ENCODE assay signal across 14 mouse cellular contexts in genomic region chr9:68486646-68487045, GRCm38 (mm10).
DNase-seq lines count a peak whose midpoint lies in the region.
"Had no signal": no experiment of that assay in that cellular context is flagged by ENCODE, and none has a peak within 500 bp of the region (broad histone marks: within the 10 kb centered on the region; RNA-seq: fewer than 3 reads in every experiment).

No protein-coding gene starts in this region.

- WGBS in heart, embryonic 10.5 days, result 81% methylated on average over 5 of the region's 5 CpGs

- intact Hi-C loops in gastrocnemius, postnatal 14 days (cut with DNase I; ENCODE audit: low total_unique reads), result no loop called here

- H3K4me3 ChIP-seq in heart, embryonic 10.5 days, result no peak overlapping the region
- H3K4me3 ChIP-seq: embryonic facial prominence, embryonic 12.5 days; liver, embryonic 12.5 days had no signal

- H3K27ac ChIP-seq in heart, embryonic 10.5 days, result no peak overlapping the region
- H3K27ac ChIP-seq: embryonic facial prominence, embryonic 12.5 days; liver, embryonic 12.5 days had no signal

- no peaks in the 10 kb centered on the region for H3K36me3 ChIP-seq in heart, embryonic 10.5 days
- H3K36me3 ChIP-seq: embryonic facial prominence, embryonic 12.5 days; G1E; liver, embryonic 12.5 days had no signal

- H3K4me1 ChIP-seq in heart, embryonic 10.5 days, result no peaks in the 10 kb centered on the region
- H3K4me1 ChIP-seq: embryonic facial prominence, embryonic 12.5 days; liver, embryonic 12.5 days had no signal

- peak; percentile 9 to 17 for DNase-seq in heart, adult 18-20 months
- no peak for DNase-seq in heart, embryonic 10.5 days (ENCODE audit: low spot score)
- peak; percentile 38 to 39 for DNase-seq in right cerebral cortex, postnatal 10 days (ENCODE audit: low spot score in 2 of 2)
- DNase-seq in right cerebral cortex, postnatal 36 days (ENCODE audit: low spot score in 2 of 2), result no peak
- peak; percentile 88 to 93 for DNase-seq in cerebellum, postnatal 10 days
- DNase-seq in layer of hippocampus, postnatal 14 days (ENCODE audit: low spot score in 2 of 2), result peak; percentile 63 to 86
- no peak for DNase-seq in gastrocnemius, postnatal 14 days
- DNase-seq in gastrocnemius, postnatal 4 days (ENCODE audit: low spot score in 2 of 2), result no peak
- DNase-seq: adrenal gland, postnatal 10 days; gastrocnemius, postnatal 36 days; kidney, postnatal 10 days had no signal

- no peaks in the 10 kb centered on the region for H3K9me3 ChIP-seq in heart, embryonic 10.5 days
- H3K9me3 ChIP-seq: embryonic facial prominence, embryonic 12.5 days; liver, embryonic 12.5 days had no signal

- H3K27me3 ChIP-seq in heart, embryonic 10.5 days (ENCODE audit: insufficient read depth, poor library complexity, severe bottlenecking), result no peaks in the 10 kb centered on the region
- H3K27me3 ChIP-seq: embryonic facial prominence, embryonic 12.5 days; liver, embryonic 12.5 days had no signal

Comparison
In these comparisons a context has a peak if more than half of its experiments do, and no peak if none do; other contexts are left out.
1. DNase-seq: peak in heart, adult 18-20 months (2 of 2), right cerebral cortex, postnatal 10 days (2 of 2), cerebellum, postnatal 10 days (2 of 2) and layer of hippocampus, postnatal 14 days (2 of 2); none in heart, embryonic 10.5 days (single experiment), right cerebral cortex, postnatal 36 days (0 of 2), gastrocnemius, postnatal 14 days (single experiment) and gastrocnemius, postnatal 4 days (0 of 2).